Mouse (Mus musculus) heart, adult 18-20 months (tissue): ENCODE measurements at regions not wholly inside any gene's neighbourhood (a gene's known extent, or its start where the extent isn't known, plus 50 kb on each side); places are given as distances from the start of the nearest gene placed in this dataset.

Source experiments
- DNase-seq, 2 experiments: peaks; one replicate each; pipeline ENCODE4 v3.0.0; 2021 to 2022; ENCODE audit warnings: mixed read lengths in 1 of 2
- microRNA-seq, 2 experiments: library from miRNA; unstranded; fragments of <30 nt; microRNA quantifications; one replicate each; pipeline ENCODE4 v1.2.0; 2022

GRCm38 (mm10) chr1:64198781-64199180 lies 76.7 kb upstream of the Klf7 start:
- no peak for DNase-seq

DNA sequence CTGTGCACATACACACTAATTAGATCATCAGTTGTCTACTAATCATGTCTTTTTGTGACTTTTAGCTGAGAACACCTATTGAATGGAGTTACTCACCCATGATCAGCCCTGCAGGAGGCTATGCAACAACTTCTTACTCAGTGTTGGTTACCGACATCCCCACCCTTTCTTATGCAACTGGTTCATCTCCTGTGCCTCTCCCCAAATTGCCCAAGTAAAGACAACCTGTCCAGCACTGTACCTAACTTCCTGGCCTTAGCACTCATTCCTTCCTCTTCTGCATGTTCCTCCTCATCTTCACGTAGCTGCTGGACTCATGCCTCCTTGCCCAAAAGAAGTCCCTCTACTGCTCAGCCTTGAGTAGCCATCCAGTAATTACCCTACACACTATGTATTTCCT lies 76.2 kb upstream of the Klf7 start:
- DNase-seq: no peak

- peak; percentile 59 to 63 for DNase-seq
These were observed 73.9 kb upstream of the Klf7 start for GRCm38 (mm10) chr1:64195970-64196491.

DNA sequence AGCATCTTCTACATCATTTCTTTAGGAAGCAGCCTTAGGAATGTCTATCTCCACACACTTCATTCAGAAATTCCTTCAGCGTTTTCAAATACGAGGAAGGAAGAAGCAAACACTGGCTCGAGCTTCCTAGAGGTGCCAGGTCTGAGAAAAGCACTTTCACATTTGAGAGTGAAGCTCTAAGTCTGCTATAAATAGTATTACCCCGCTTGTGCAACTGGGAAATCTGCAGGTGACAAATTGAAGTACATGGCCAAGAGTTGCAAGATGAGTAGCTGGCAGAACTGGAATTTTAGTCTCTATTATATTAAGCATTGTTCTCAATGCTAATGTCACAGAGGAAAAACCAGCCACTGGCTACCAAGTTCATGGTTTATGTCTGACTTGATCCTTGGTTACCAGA lies 73.2 kb upstream of the Klf7 start:
- peak; percentile 38 to 60 for DNase-seq

GRCm38 (mm10) chr1:64193150-64193838 lies 71.2 kb upstream of the Klf7 start:
- DNase-seq: no peak

GRCm38 (mm10) chr1:64192736-64193135 lies 70.7 kb upstream of the Klf7 start:
- no peak for DNase-seq

- DNase-seq: no peak
These were observed 69.4 kb upstream of the Klf7 start for GRCm38 (mm10) chr1:64191242-64192220.

DNA sequence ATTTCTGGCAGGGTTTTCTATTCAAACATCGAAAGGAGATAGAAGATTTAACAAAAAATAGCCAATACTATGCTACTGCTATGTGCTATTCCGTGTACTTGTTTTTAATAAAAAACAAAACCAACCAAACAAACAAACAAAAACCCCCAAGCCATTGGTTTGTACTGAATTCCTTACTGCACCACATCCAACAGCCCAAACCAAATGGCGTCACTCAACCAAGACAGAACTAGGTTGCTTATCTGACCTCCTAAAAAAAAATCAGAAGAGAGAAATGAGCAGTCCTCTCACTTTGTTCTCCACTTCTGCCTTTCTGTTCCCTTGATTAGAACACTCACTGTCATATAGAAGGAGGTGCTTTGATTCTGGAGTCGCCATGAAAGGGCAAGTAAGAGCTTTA lies 68.6 kb upstream of the Klf7 start:
- DNase-seq: no peak

DNA sequence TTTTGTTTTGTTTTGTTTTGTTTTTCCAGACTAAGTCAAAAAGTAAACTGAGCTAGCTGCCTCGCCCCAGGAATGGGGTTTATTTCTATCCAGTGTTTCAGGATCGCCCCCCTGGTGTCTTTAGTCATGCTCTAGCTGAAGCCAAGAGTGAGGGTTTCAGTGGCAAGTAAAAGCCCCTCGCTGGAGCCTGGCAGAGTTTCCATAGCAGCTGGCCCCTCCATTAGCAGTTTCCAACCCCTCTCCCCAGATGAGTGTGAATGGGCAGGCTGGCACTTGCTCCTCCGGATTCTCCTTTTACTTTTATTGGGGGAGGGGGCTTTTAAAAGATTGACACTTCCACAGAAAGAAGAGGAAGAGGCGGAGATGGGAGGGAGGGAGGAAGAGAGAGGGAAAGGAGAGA lies 68.0 kb upstream of the Klf7 start:
- DNase-seq: no peak

- DNase-seq: peak; percentile 37 to 69
These were observed 67.4 kb upstream of the Klf7 start for GRCm38 (mm10) chr1:64189471-64189870.

- no peak for DNase-seq
These were observed 65.9 kb upstream of the Klf7 start for GRCm38 (mm10) chr1:64187796-64188513.

- DNase-seq: no peak
These were observed 51.6 kb upstream of the Klf7 start for GRCm38 (mm10) chr1:64173708-64174107.

DNA sequence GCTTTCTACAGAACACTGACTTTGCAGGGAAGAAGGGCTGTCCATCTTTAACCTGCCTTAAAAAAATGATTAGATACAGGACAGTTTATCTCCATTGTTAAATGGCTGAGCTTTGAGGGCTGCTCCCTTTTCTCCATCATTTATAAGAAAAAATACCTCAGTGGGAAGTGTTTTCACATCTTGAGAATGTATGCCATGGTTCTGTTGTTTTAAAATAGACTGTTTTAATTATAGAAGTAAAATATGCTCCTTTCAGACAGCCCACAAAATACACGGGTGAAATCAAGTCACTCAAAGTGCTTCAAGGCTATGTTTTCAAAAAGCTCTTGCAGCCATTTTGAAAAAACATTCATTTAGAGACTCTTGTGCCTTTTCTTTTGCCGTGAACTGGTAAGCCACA lies 50.0 kb upstream of the Klf7 start:
- no peak for DNase-seq

Small RNA genes lying in the stretch of these regions (microRNA-seq; reads per million reads assigned to microRNA genes)
- gene Gm25748: 0 reads per million in 2 experiments
